Mouse (Mus musculus) lung, embryonic 16.5 days (tissue): ENCODE measurements around the gene Vps26c. TPM values are rescaled to one million over a fixed set of nuclear protein-coding genes. Genes with fewer than 3 reads are reported as not detected.
A peak's percentile ranks its signal among the peaks of the same experiment; 100 is the strongest.
"Not testable (repeated sequence)": the region's sequence is repeated elsewhere in the genome, so short reads cannot be mapped to it uniquely, and the experiment has no call there.

Experiments
- ATAC-seq: fragments of 200-750 bp; cut with Nextera tagmentation; 2 replicates; pipeline ENCODE4 v1.8.0; 2017; ENCODE audit warnings: low read depth, mild to moderate bottlenecking, moderate library complexity
- H3K27ac ChIP-seq: fragments of 300-500 bp; sonication (generic); 2 replicates; pipeline ENCODE4 v1.5.1; 2014; ENCODE audit warnings: mild to moderate bottlenecking, control low read depth, low read length
- H3K27me3 ChIP-seq: fragments of 300-500 bp; sonication (generic); 2 replicates; pipeline ENCODE4 v1.6.1; 2014; ENCODE audit warnings: low read depth, low read length, mixed read lengths; ENCODE audit not compliant: control insufficient read depth, insufficient read depth
- H3K36me3 ChIP-seq: fragments of 300-500 bp; sonication (generic); 2 replicates; pipeline ENCODE4 v1.6.1; 2014; ENCODE audit warnings: low read length; ENCODE audit not compliant: control insufficient read depth, insufficient read depth
- H3K4me1 ChIP-seq: fragments of 300-500 bp; sonication (generic); replicated peaks from 2 replicates; pipeline ENCODE4 v1.6.1; 2014; ENCODE audit warnings: low read length, mixed read lengths; ENCODE audit not compliant: control insufficient read depth, insufficient read depth
- H3K4me2 ChIP-seq: fragments of 300-500 bp; sonication (generic); 2 replicates; pipeline ENCODE4 v1.6.1; 2014; ENCODE audit warnings: low read depth, low read length, control low read depth
- H3K4me3 ChIP-seq: fragments of 300-500 bp; sonication (generic); 2 replicates; pipeline ENCODE4 v1.5.1; 2014; ENCODE audit warnings: mild to moderate bottlenecking, low read length, control low read depth
- H3K9ac ChIP-seq: fragments of 300-500 bp; sonication (generic); 2 replicates; pipeline ENCODE4 v1.6.1; 2014; ENCODE audit warnings: low read length, control low read depth
- H3K9me3 ChIP-seq: fragments of 300-500 bp; sonication (generic); 2 replicates; pipeline ENCODE4 v1.6.1; 2016; ENCODE audit warnings: low read length; ENCODE audit not compliant: control insufficient read depth
- WGBS: fragments of 180-500 bp; shearing (Covaris S2); extraction: QIAGEN DNeasy Blood & Tissue Kit; methylation state at CpG from one replicate; pipeline ENCODE4 v1.1.7; 2014; 5-methylcytosine and 5-hydroxymethylcytosine counted together
- polyA plus RNA-seq: library from polyadenylated mRNA; unstranded; fragments of >200 nt; fragmentation: Nextera tagmentation; extraction: Ambion mirVana; gene quantifications from 2 replicates; pipeline ENCODE4 v1.2.1, GENCODE M21; 2015

Gene Vps26c
- polyA plus RNA-seq, 1 experiment from 2014 or later, result 68.0 TPM

DNA sequence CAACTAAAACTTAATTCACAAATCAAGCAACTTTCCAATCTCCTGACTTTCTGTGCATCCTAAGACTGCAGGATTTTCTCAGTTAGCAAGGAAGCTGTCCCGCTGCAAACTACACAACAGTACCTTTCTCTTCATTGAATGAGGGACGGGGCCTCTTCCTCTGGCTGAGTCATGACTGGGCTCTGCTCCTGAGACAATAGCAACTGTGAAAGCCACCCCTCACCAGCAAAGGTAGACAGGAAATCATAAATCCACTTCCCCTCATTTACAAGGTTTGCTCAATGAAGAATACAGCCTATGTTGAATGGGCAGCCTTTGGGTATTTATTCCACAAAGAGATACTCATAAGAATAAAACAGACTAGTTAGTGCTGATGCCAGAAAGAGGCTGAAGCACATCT, 16.6 kb downstream of the Vps26c start:
- 77% methylated on average over 2 of the region's 2 CpGs for WGBS
- no peak overlapping the region for H3K9ac ChIP-seq
- H3K36me3 ChIP-seq, result peaks cover 21% of the 10 kb centered on the region
- H3K4me3 ChIP-seq, result no peak overlapping the region
- no peaks in the 10 kb centered on the region for H3K27me3 ChIP-seq
- H3K4me1 ChIP-seq, result no peaks in the 10 kb centered on the region
- ATAC-seq, result no peak
- H3K27ac ChIP-seq, result no peak overlapping the region
- H3K4me2 ChIP-seq, result no peak overlapping the region
- no peaks in the 10 kb centered on the region for H3K9me3 ChIP-seq

DNA sequence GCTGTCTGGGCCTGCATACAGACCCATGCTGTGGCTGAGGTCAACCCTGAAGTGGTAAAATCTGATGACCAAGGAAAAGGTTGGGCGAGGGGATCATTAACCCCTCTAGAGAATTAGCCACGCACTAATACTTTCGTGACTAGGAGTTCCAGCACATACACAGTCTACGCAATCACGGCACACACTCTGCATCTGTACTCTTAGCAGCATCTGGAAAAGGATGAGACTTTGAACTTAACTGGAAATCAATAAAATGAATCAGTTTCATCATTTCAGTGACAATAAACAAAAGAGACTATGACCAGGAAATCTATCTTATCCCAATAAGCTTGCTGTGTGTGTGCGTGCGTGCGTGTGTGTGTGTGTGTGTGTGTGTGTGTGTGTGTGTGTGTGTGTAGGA, 17.9 kb downstream of the Vps26c start:
- no peaks in the 10 kb centered on the region for H3K9me3 ChIP-seq
- H3K27me3 ChIP-seq, result no peaks in the 10 kb centered on the region
- no peak overlapping the region for H3K27ac ChIP-seq
- H3K4me1 ChIP-seq, result no peaks in the 10 kb centered on the region
- no peak for ATAC-seq
- no peak overlapping the region for H3K4me2 ChIP-seq
- no peak overlapping the region for H3K9ac ChIP-seq
- H3K36me3 ChIP-seq, result peaks cover 34% of the 10 kb centered on the region
- WGBS, result 93% methylated on average over 8 of the region's 8 CpGs
- no peak overlapping the region for H3K4me3 ChIP-seq

GRCm38 (mm10) chr16:94507071-94507470, 19.6 kb downstream of the Vps26c start:
- 93% methylated on average over 2 of the region's 2 CpGs for WGBS
- Histone ChIP-seq H3K4me2 (no peak overlapping the region), H3K9ac (no peak overlapping the region), H3K27me3 (no peaks in the 10 kb centered on the region), H3K4me1 (no peaks in the 10 kb centered on the region), H3K9me3 (no peaks in the 10 kb centered on the region), H3K36me3 (peaks cover 40% of the 10 kb centered on the region), H3K4me3 (no peak overlapping the region), H3K27ac (no peak overlapping the region)
- ATAC-seq, result no peak

DNA sequence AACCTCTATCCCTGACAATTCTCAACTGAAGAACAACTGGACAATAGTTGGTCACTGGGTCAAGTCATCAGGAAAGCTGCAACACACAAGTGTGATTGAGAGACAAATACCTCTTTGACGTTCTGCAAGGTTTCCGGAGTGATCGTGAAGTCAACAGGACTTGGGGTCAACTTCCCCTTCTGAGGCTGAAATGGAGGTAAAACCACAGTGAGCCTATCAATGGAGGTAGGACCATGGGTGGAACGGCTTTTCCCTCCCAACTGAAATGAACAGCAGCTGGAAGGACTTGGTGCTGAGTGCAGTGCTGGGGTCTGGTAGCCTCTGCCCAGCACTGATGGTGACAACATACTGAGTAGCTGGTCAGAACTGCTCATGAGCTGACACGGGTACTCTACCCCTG, 22.4 kb downstream of the Vps26c start:
- Histone ChIP-seq H3K4me1 (no peaks in the 10 kb centered on the region), H3K9ac (no peak overlapping the region)
- 89% methylated on average over 5 of the region's 5 CpGs for WGBS

DNA sequence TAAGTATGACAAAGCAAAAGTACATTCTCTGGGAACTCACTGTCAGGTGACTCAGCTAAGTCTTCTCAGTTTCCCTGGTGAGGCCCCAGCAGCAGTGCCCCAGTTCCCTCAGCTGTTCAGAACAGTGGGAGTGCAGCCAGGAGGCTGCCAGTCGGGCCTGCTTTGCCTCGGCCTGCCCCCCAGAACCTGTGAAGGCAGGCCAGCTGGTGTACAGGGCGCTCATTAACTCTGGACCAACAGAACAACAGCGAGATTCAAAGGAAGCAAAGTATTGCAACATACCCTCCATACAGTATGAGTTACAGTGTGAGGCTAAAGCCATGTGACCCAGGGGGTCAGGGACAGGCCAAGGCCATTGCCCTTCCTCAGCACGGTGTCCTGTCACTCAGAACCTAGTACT, 28.7 kb downstream of the Vps26c start:
- 75% methylated on average over 5 of the region's 5 CpGs for WGBS
- ATAC-seq, result peak; percentile 65
- H3K9ac ChIP-seq, result no peak overlapping the region
- H3K27ac ChIP-seq, result no peak overlapping the region
- peaks cover 30% of the 10 kb centered on the region for H3K36me3 ChIP-seq
- no peaks in the 10 kb centered on the region for H3K9me3 ChIP-seq
- no peaks in the 10 kb centered on the region for H3K27me3 ChIP-seq
- no peaks in the 10 kb centered on the region for H3K4me1 ChIP-seq
- no peak overlapping the region for H3K4me3 ChIP-seq
- no peak overlapping the region for H3K4me2 ChIP-seq

More for the DNA sequence above, 22.4 kb downstream of the Vps26c start:
- Histone ChIP-seq H3K27ac (no peak overlapping the region), H3K27me3 (no peaks in the 10 kb centered on the region), H3K36me3 (peaks cover 47% of the 10 kb centered on the region), H3K4me2 (no peak overlapping the region), H3K9me3 (no peaks in the 10 kb centered on the region), H3K4me3 (no peak overlapping the region)
- no peak for ATAC-seq

DNA sequence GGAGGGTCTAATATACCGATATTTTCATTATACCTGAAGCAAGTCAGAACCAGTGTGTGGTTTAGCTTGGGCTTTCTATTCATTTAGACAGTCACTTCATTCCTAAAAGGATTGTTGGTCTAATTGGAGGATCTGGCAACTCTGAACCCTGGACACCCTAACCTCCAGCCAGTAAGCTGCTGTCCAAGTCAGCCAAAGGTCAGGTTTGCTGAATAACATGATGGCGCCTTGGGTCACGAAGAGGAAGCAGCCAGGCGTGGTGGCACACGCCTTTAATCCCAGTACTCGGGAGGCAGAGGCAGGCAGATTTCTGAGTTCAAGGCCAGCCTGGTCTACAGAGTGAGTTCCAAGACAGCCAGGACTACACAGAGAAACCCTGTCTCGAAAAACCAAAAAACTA, 29.5 kb downstream of the Vps26c start:
- 91% methylated on average over 7 of the region's 7 CpGs for WGBS
- H3K4me2 ChIP-seq, H3K4me1 ChIP-seq, H3K4me3 ChIP-seq, H3K27ac ChIP-seq, ATAC-seq, H3K27me3 ChIP-seq, H3K9ac ChIP-seq, H3K9me3 ChIP-seq: not testable (repeated sequence)
- H3K36me3 ChIP-seq, result peaks cover 29% of the 10 kb centered on the region

DNA sequence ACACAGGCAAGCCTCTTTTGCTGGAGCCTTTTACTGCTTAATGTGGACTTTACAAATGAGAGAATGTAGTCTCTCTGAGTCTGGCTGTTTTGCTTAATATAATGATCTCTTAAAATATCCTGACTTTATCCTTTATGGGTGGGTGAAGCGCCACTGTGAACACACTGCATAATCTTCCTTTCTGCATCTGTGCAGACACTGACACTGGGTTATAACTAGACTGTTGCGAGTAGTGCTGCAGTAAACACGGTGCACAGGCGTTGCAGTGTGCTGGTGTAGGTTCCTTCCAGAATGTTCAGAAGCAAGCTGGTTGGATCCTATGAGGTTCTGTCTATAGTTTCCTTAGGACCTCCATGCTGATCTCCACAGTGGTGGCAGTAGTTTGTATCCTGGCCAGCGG, 37.3 kb downstream of the Vps26c start:
- Histone ChIP-seq H3K4me2 (no peak overlapping the region), H3K36me3 (no peaks in the 10 kb centered on the region), H3K4me1 (no peaks in the 10 kb centered on the region)

GRCm38 (mm10) chr16:94487341-94487740, 39.3 kb downstream of the Vps26c start:
- no peaks in the 10 kb centered on the region for H3K36me3 ChIP-seq
- no peak overlapping the region for H3K9ac ChIP-seq
- H3K9me3 ChIP-seq, result no peaks in the 10 kb centered on the region
- H3K4me3 ChIP-seq, result no peak overlapping the region
- no peaks in the 10 kb centered on the region for H3K4me1 ChIP-seq
- ATAC-seq, result no peak
- no peak overlapping the region for H3K4me2 ChIP-seq
- 68% methylated on average over 5 of the region's 5 CpGs for WGBS
- no peak overlapping the region for H3K27ac ChIP-seq
- H3K27me3 ChIP-seq, result no peaks in the 10 kb centered on the region

More for the DNA sequence above, 37.3 kb downstream of the Vps26c start:
- ATAC-seq, result no peak
- H3K27me3 ChIP-seq, result no peaks in the 10 kb centered on the region
- WGBS, result 88% methylated on average over 5 of the region's 5 CpGs
- H3K4me3 ChIP-seq, result no peak overlapping the region
- H3K27ac ChIP-seq, result no peak overlapping the region
- H3K9ac ChIP-seq, result no peak overlapping the region
- no peaks in the 10 kb centered on the region for H3K9me3 ChIP-seq

- no peaks in the 10 kb centered on the region for H3K27me3 ChIP-seq
- no peak overlapping the region for H3K27ac ChIP-seq
- H3K9ac ChIP-seq, result no peak overlapping the region
- H3K4me1 ChIP-seq, result no peaks in the 10 kb centered on the region
- no peak for ATAC-seq
- WGBS, result 68% methylated on average over 11 of the region's 11 CpGs
- no peaks in the 10 kb centered on the region for H3K36me3 ChIP-seq
- no peaks in the 10 kb centered on the region for H3K9me3 ChIP-seq
- no peak overlapping the region for H3K4me2 ChIP-seq
- H3K4me3 ChIP-seq, result no peak overlapping the region
Measured at GRCm38 (mm10) chr16:94484752-94485535, 41.7 kb downstream of the Vps26c start.
